Mouse (Mus musculus) limb, embryonic 13.5 days (tissue): Measurements from ENCODE around the gene Spata33. TPM values are rescaled to one million over a fixed set of nuclear protein-coding genes. Genes with fewer than 3 reads are reported as not detected.

Source experiments
- ATAC-seq: fragments of 200-750 bp; cut with Nextera tagmentation; 2 replicates; pipeline ENCODE4 v1.8.0; 2017; ENCODE audit warnings: low read depth, moderate number of reproducible peaks, moderate TSS enrichment; ENCODE audit not compliant: low FRiP score
- H3K27ac ChIP-seq: fragments of 300-500 bp; sonication (generic); 2 replicates; pipeline ENCODE4 v1.5.1; 2015; ENCODE audit warnings: inconsistent platforms, mild to moderate bottlenecking, moderate library complexity
- H3K27me3 ChIP-seq: fragments of 300-500 bp; sonication (generic); 2 replicates; pipeline ENCODE4 v1.6.1; 2015; ENCODE audit warnings: mild to moderate bottlenecking, inconsistent platforms
- H3K36me3 ChIP-seq: fragments of 300-500 bp; sonication (generic); 2 replicates; pipeline ENCODE4 v1.6.1; 2015; ENCODE audit warnings: inconsistent platforms, mild to moderate bottlenecking, moderate library complexity
- H3K4me1 ChIP-seq: fragments of 300-500 bp; sonication (generic); 2 replicates; pipeline ENCODE4 v1.6.1; 2015; ENCODE audit warnings: inconsistent platforms
- H3K4me2 ChIP-seq: fragments of 300-500 bp; sonication (generic); replicated peaks from 2 replicates; pipeline ENCODE4 v1.6.1; 2015; ENCODE audit warnings: inconsistent platforms, mild to moderate bottlenecking, moderate library complexity
- H3K4me3 ChIP-seq: fragments of 300-500 bp; sonication (generic); 2 replicates; pipeline ENCODE4 v1.5.1; 2015; ENCODE audit warnings: moderate library complexity, mild to moderate bottlenecking, inconsistent platforms
- H3K9ac ChIP-seq: fragments of 300-500 bp; sonication (generic); 2 replicates; pipeline ENCODE4 v1.6.1; 2015; ENCODE audit warnings: mild to moderate bottlenecking, inconsistent platforms
- H3K9me3 ChIP-seq: fragments of 300-500 bp; sonication (generic); 2 replicates; pipeline ENCODE4 v1.6.1; 2016; ENCODE audit warnings: inconsistent platforms
- WGBS: fragments of 180-500 bp; shearing (Covaris S2); methylation state at CpG from one replicate; pipeline ENCODE4 v1.1.7; 2015; 5-methylcytosine and 5-hydroxymethylcytosine counted together
- polyA plus RNA-seq: library from polyadenylated mRNA; unstranded; fragments of >200 nt; fragmentation: Nextera tagmentation; extraction: Ambion mirVana; gene quantifications from 2 replicates; pipeline ENCODE4 v1.2.1, GENCODE M21; 2015

Spata33 gene
- polyA plus RNA-seq, 1 experiment from 2014 or later: 4.9 TPM

DNA sequence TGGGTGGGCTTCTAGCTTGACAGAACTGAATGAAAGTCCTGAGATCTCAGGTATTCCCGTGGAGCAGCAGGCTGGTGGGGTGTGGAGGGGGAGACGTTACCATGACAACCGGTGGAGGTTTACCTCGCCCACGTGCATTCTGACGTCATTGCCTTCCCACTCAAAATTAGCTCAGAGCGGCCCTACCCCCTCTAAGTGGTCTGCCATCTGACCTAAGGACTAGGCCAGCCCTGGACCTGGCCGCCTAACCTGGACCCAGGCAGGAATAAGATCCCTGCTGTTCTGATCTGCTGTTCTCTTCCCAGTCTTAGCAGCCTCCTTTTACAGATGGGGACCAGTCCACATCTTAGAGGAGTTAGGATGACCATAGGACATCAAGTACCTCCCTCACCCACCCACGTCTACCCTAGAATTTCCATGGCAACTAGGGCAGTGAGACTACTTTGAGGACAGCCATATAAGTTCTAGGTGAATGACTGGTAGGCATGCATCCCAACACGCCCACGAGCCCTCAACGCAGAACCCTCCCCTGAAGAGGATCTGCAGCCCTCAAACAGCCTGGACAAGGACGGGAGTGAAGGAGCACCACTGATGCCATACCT, 22.4 kb downstream of the Spata33 start:
- peaks cover 50% of the 10 kb centered on the region for H3K27me3 ChIP-seq
- peaks cover 9% of the 10 kb centered on the region for H3K36me3 ChIP-seq
- no peaks in the 10 kb centered on the region for H3K9me3 ChIP-seq
- no peak overlapping the region for H3K27ac ChIP-seq
- ATAC-seq: no peak
- H3K4me1 ChIP-seq: peaks cover 21% of the 10 kb centered on the region
- H3K4me3 ChIP-seq: peak overlapping the region; percentile 56
- peak overlapping the region; percentile 88 for H3K4me2 ChIP-seq
- WGBS: 36% methylated on average over 13 of the region's 13 CpGs
- H3K9ac ChIP-seq: peak overlapping the region; percentile 65; the same call in 1 of the 2 replicates

GRCm38 (mm10) chr8:123235520-123236497, 23.2 kb downstream of the Spata33 start, which contains the start of gene Spata2l:
TSS of gene Spata2l (minus strand) at chr8:123236233.
- Histone ChIP-seq H3K27me3 (peaks cover 50% of the 10 kb centered on the region), H3K9me3 (no peaks in the 10 kb centered on the region), H3K4me3 (peak within 1 kb of the TSS; percentile 56), H3K36me3 (peaks cover 5% of the 10 kb centered on the region; the same call in 1 of the 2 replicates), H3K9ac (peak within 1 kb of the TSS; percentile 65), H3K4me2 (peak within 1 kb of the TSS; percentile 88), H3K4me1 (peaks cover 21% of the 10 kb centered on the region), H3K27ac (no peak within 1 kb of the TSS)
- ATAC-seq: peak; percentile 88
- WGBS: 2% methylated on average over 57 of the region's 57 CpGs

- Histone ChIP-seq H3K9ac (no peak overlapping the region), H3K27ac (no peak overlapping the region), H3K9me3 (no peaks in the 10 kb centered on the region), H3K27me3 (peaks cover 28% of the 10 kb centered on the region), H3K36me3 (peaks cover 31% of the 10 kb centered on the region), H3K4me3 (no peak overlapping the region), H3K4me1 (peaks cover 21% of the 10 kb centered on the region), H3K4me2 (no peak overlapping the region)
- ATAC-seq: no peak
- WGBS: 86% methylated on average over 10 of the region's 10 CpGs
Observed at GRCm38 (mm10) chr8:123239398-123239797, 26.8 kb downstream of the Spata33 start.

DNA sequence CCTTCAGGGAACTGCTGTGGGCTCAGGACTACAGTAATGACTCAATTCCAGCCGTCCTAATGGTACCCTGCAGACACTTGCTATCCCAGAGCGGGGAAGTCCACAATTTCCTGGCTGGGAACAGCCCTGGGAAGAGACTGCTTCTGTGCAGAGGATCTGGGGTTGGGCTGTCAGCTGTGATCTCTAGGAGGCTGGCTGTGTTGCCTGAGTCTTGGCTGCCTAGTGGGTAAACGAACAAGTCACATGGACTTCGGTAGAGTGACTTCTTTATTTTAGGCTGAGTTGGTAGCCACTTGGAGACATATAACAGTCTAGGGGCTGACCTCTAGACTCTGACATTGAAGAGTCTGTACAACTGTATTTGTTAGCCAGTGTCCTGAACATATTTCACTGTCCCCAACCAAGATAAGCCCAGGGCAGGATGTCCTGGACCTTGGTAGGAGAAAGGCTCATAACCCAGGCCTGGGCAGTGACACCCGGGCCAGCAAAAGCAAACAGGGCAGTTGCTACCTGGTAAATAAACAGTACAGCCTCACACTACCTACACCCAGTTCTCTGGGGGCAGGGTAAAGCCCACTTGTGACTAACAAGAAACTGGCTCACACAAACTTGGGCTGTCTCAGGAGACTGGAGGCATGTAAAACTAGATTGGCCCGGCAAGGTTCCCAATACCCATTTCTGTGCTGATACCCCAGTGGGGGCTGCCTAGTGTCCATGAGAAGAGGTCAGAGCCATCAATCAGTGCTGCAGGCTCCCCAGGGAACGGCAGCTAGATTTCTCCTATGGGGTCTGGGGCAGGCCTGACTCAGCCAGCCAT, 29.7 kb downstream of the Spata33 start:
- no peak overlapping the region for H3K4me3 ChIP-seq
- 0 out of 2 replicates have a peak, but pooled peaks cover under 1% of the 10 kb centered on the region for H3K27me3 ChIP-seq
- no peak for ATAC-seq
- no peak overlapping the region for H3K4me2 ChIP-seq
- no peak overlapping the region for H3K9ac ChIP-seq
- H3K9me3 ChIP-seq: no peaks in the 10 kb centered on the region
- no peaks in the 10 kb centered on the region for H3K4me1 ChIP-seq
- 88% methylated on average over 7 of the region's 7 CpGs for WGBS
- H3K36me3 ChIP-seq: peaks cover 61% of the 10 kb centered on the region
- no peak overlapping the region for H3K27ac ChIP-seq

GRCm38 (mm10) chr8:123243053-123243452, 30.4 kb downstream of the Spata33 start:
- H3K4me3 ChIP-seq: no peak overlapping the region
- no peak overlapping the region for H3K9ac ChIP-seq
- 66% methylated on average over 11 of the region's 11 CpGs for WGBS
- H3K36me3 ChIP-seq: peaks cover 68% of the 10 kb centered on the region
- H3K4me2 ChIP-seq: no peak overlapping the region
- no peak overlapping the region for H3K27ac ChIP-seq
- H3K27me3 ChIP-seq: no peaks in the 10 kb centered on the region
- H3K9me3 ChIP-seq: no peaks in the 10 kb centered on the region
- ATAC-seq: no peak
- H3K4me1 ChIP-seq: no peaks in the 10 kb centered on the region

GRCm38 (mm10) chr8:123244382-123244781, 31.8 kb downstream of the Spata33 start:
- Histone ChIP-seq H3K4me2 (no peak overlapping the region), H3K27ac (no peak overlapping the region), H3K36me3 (peaks cover 81% of the 10 kb centered on the region), H3K4me3 (no peak overlapping the region), H3K27me3 (no peaks in the 10 kb centered on the region), H3K9ac (no peak overlapping the region), H3K4me1 (no peaks in the 10 kb centered on the region), H3K9me3 (no peaks in the 10 kb centered on the region)
- WGBS: 94% methylated on average over 4 of the region's 4 CpGs
- no peak for ATAC-seq

DNA sequence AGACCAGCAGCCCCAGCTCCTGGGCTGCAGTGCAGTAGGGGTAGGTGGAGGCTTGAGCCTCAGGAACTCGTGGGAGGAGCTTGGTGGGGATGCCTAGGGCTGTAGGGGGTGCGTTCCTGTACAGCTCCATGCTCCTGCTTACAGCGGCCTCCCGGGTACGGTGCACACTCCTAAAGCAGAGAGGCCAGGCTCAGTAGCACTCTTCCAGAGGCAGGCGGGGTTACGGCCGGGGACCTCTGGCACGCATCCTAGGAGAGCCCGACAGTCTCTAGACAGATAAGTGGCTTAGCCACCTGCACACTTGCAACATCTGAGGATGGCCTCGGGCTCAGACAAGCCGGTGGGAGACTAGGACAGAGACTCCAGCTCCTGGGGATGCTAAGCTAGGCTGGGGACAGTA, 32.9 kb downstream of the Spata33 start:
- Histone ChIP-seq H3K27me3 (no peaks in the 10 kb centered on the region), H3K9ac (no peak overlapping the region), H3K4me2 (no peak overlapping the region), H3K27ac (no peak overlapping the region), H3K9me3 (no peaks in the 10 kb centered on the region), H3K4me3 (no peak overlapping the region), H3K36me3 (peaks cover 92% of the 10 kb centered on the region), H3K4me1 (no peaks in the 10 kb centered on the region)
- no peak for ATAC-seq
- 90% methylated on average over 12 of the region's 12 CpGs for whole genome bisulfite sequencing

DNA sequence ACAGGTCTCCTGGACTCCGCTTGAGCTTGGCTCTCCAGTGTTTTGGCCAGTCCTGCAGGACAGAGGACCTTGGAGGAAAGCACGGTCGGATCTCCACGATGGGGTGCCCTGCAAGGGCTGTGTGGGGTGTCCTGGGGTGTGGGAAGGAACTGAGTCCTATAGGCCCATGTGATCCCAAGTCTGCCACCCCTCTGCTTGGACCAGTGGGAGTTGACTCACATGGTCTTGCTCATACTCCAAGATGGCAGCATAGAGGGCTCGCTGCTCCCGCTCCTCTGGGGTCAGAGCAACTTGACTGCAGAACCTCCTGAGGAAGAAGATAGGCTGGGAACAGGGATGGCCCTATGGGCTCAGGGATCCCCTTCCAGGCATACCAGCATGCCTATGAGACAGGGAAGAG, 35.1 kb downstream of the Spata33 start:
- Histone ChIP-seq H3K27ac (no peak overlapping the region), H3K4me1 (peaks cover 4% of the 10 kb centered on the region), H3K4me2 (no peak overlapping the region), H3K9ac (no peak overlapping the region), H3K36me3 (peaks cover 92% of the 10 kb centered on the region), H3K27me3 (no peaks in the 10 kb centered on the region), H3K9me3 (no peaks in the 10 kb centered on the region), H3K4me3 (no peak overlapping the region)
- 92% methylated on average over 6 of the region's 6 CpGs for WGBS
- ATAC-seq: no peak

DNA sequence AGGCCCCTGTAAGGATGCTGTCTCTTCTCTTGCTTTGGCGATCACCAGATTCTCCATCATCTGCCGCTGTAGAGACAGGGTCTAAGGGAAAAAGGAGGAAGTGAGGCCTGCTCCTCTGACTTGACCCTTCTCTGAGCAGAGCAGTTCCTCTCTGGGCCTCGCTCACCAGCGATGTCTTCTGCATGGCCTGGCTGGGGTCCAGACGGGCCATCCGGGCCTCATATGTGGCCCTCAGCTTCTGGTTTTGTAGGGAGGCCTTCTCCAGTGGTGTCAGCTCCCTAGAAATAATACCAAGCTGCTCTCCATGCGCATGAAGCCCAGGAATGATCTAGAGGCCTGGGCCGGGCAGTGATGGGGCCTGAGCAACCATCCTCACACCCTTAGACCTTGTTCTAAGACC, 36.0 kb downstream of the Spata33 start:
- Histone ChIP-seq H3K9me3 (no peaks in the 10 kb centered on the region), H3K27ac (no peak overlapping the region), H3K4me1 (peaks cover 11% of the 10 kb centered on the region), H3K4me3 (no peak overlapping the region), H3K36me3 (peaks cover 84% of the 10 kb centered on the region), H3K9ac (no peak overlapping the region), H3K27me3 (no peaks in the 10 kb centered on the region), H3K4me2 (no peak overlapping the region)
- WGBS: 90% methylated on average over 8 of the region's 8 CpGs
- no peak for ATAC-seq

- H3K27me3 ChIP-seq: no peaks in the 10 kb centered on the region
- no peak for ATAC-seq
- 93% methylated on average over 5 of the region's 5 CpGs for WGBS
- no peak overlapping the region for H3K4me2 ChIP-seq
- no peak overlapping the region for H3K27ac ChIP-seq
- peaks cover 22% of the 10 kb centered on the region for H3K4me1 ChIP-seq
- no peak overlapping the region for H3K4me3 ChIP-seq
- H3K9ac ChIP-seq: peak overlapping the region; percentile 8
- no peaks in the 10 kb centered on the region for H3K9me3 ChIP-seq
- H3K36me3 ChIP-seq: peaks cover 65% of the 10 kb centered on the region
Observed at GRCm38 (mm10) chr8:123250940-123251339, 38.3 kb downstream of the Spata33 start.

- peaks cover 65% of the 10 kb centered on the region for H3K36me3 ChIP-seq
- WGBS: 44% methylated on average over 4 of the region's 4 CpGs
- peaks cover 25% of the 10 kb centered on the region for H3K4me1 ChIP-seq
- peak overlapping the region; percentile 97 for H3K4me3 ChIP-seq
- ATAC-seq: no peak
- H3K9me3 ChIP-seq: no peaks in the 10 kb centered on the region
- H3K9ac ChIP-seq: peak overlapping the region; percentile 95
- peak overlapping the region; percentile 76 for H3K4me2 ChIP-seq
- no peaks in the 10 kb centered on the region for H3K27me3 ChIP-seq
- H3K27ac ChIP-seq: no peak overlapping the region
Observed at GRCm38 (mm10) chr8:123252925-123253324, 40.3 kb downstream of the Spata33 start.
